Comparison of ENCODE assay signal across 14 mouse cellular contexts in genomic region chr4:155140150-155140549, GRCm38 (mm10). TPM values are rescaled to one million over a fixed set of nuclear protein-coding genes. Genes with fewer than 3 reads are reported as not detected.
A peak's percentile ranks its signal among the peaks of the same experiment; 100 is the strongest.
DNase-seq lines count a peak whose midpoint lies in the region; ATAC-seq and TF ChIP-seq lines count a peak whose summit lies in the region.
"Had no signal": no experiment of that assay in that cellular context is flagged by ENCODE, and none has a peak within 500 bp of the region (broad histone marks: within the 10 kb centered on the region; RNA-seq: fewer than 3 reads in every experiment).

No protein-coding gene starts in this region.

- H3K4me1 ChIP-seq in heart, embryonic 16.5 days (ENCODE audit: control insufficient read depth, insufficient read depth, low read length) = peaks cover 48% of the 10 kb centered on the region
- H3K4me1 ChIP-seq in lung, embryonic 15.5 days = peaks cover 48% of the 10 kb centered on the region
- peaks cover 24% of the 10 kb centered on the region for H3K4me1 ChIP-seq in stomach, postnatal 0 days (replicated peaks; ENCODE audit: control insufficient read depth, insufficient read depth)

- H3K9me3 ChIP-seq in heart, embryonic 16.5 days (replicated peaks; ENCODE audit: control insufficient read depth, low read length) = no peaks in the 10 kb centered on the region
- H3K9me3 ChIP-seq in lung, embryonic 15.5 days = no peaks in the 10 kb centered on the region
- no peaks in the 10 kb centered on the region for H3K9me3 ChIP-seq in stomach, postnatal 0 days (ENCODE audit: control insufficient read depth, low read length)
- H3K9me3 ChIP-seq: forebrain, embryonic 10.5 days; liver, embryonic 15.5 days had no signal

- WGBS in heart, embryonic 16.5 days = 55% methylated on average over 2 of the region's 2 CpGs
- WGBS in lung, embryonic 15.5 days = 77% methylated on average over 2 of the region's 2 CpGs
- 67% methylated on average over 2 of the region's 2 CpGs for WGBS in stomach, postnatal 0 days

- H3K27me3 ChIP-seq in heart, embryonic 16.5 days (ENCODE audit: control insufficient read depth, insufficient read depth, low read length) = no peaks in the 10 kb centered on the region
- H3K27me3 ChIP-seq in lung, embryonic 15.5 days = no peaks in the 10 kb centered on the region
- no peaks in the 10 kb centered on the region for H3K27me3 ChIP-seq in stomach, postnatal 0 days (ENCODE audit: control insufficient read depth, insufficient read depth, low read length)
- H3K27me3 ChIP-seq: CH12.LX; liver, embryonic 15.5 days had no signal

- DNase-seq in adrenal gland, postnatal 10 days = peak; percentile 36
- DNase-seq in adrenal gland, postnatal 14 days = no peak
- DNase-seq in heart, adult 9 months (ENCODE audit: low spot score in 2 of 2) = no peak
- DNase-seq in lung, postnatal 4 days = no peak
- no peak for DNase-seq in stomach, postnatal 0 days (ENCODE audit: low spot score)
- no peak for DNase-seq in ovary, postnatal 36 days (ENCODE audit: low spot score)
- DNase-seq: spleen, adult 18-20 months; thymus, postnatal 4 days had no signal

- no peaks in the 10 kb centered on the region for H3K36me3 ChIP-seq in heart, embryonic 16.5 days (ENCODE audit: control insufficient read depth, insufficient read depth)
- H3K36me3 ChIP-seq in lung, embryonic 15.5 days = no peaks in the 10 kb centered on the region
- no peaks in the 10 kb centered on the region for H3K36me3 ChIP-seq in stomach, postnatal 0 days (ENCODE audit: control insufficient read depth, insufficient read depth, low read length)
- H3K36me3 ChIP-seq: forebrain, embryonic 10.5 days; liver, embryonic 15.5 days had no signal

- no peak for TF ChIP-seq CTCF in stomach, postnatal 0 days (IDR thresholded peaks at IDR 0.05; ENCODE audit: low read depth)

- H3K4me3 ChIP-seq in heart, embryonic 16.5 days (ENCODE audit: low read length) = no peak overlapping the region
- no peak overlapping the region for H3K4me3 ChIP-seq in lung, embryonic 15.5 days
- H3K4me3 ChIP-seq in stomach, postnatal 0 days (ENCODE audit: low read depth, low read length) = no peak overlapping the region
- H3K4me3 ChIP-seq: forebrain, embryonic 10.5 days; liver, embryonic 15.5 days had no signal

- H3K27ac ChIP-seq in heart, embryonic 16.5 days (ENCODE audit: low read length) = peak overlapping the region; percentile 26; the same call in 1 of the 2 replicates
- H3K27ac ChIP-seq in lung, embryonic 15.5 days = peak overlapping the region; percentile 46; the same call in 1 of the 2 replicates
- peak overlapping the region; percentile 0; the same call in 1 of the 2 replicates for H3K27ac ChIP-seq in stomach, postnatal 0 days (replicated peaks)
- H3K27ac ChIP-seq: forebrain, embryonic 10.5 days; liver, embryonic 15.5 days had no signal

- H3K9ac ChIP-seq in heart, embryonic 16.5 days (ENCODE audit: low read length) = no peak overlapping the region
- H3K9ac ChIP-seq in lung, embryonic 15.5 days = no peak overlapping the region
- H3K9ac ChIP-seq in stomach, postnatal 0 days (ENCODE audit: low read length) = peak overlapping the region; percentile 9; the same call in 1 of the 2 replicates
- H3K9ac ChIP-seq: liver, embryonic 15.5 days had no signal

- no peak for TF ChIP-seq EP300 in stomach, postnatal 0 days (optimal IDR thresholded peaks at IDR 0.05)

- H3K4me2 ChIP-seq in heart, embryonic 16.5 days (ENCODE audit: low read depth, low read length) = no peak overlapping the region
- no peak overlapping the region for H3K4me2 ChIP-seq in lung, embryonic 15.5 days
- no peak overlapping the region for H3K4me2 ChIP-seq in stomach, postnatal 0 days (replicated peaks; ENCODE audit: low read depth)
- H3K4me2 ChIP-seq: liver, embryonic 15.5 days; midbrain, embryonic 11.5 days had no signal

- no peak for ATAC-seq in heart, embryonic 16.5 days (replicated peaks; ENCODE audit: extremely low read depth, insufficient read depth, low FRiP score)
- ATAC-seq in lung, embryonic 15.5 days (ENCODE audit: borderline replicate concordance, extremely low read depth, low FRiP score, low TSS enrichment) = no peak
- no peak for ATAC-seq in stomach, postnatal 0 days (ENCODE audit: low FRiP score, low TSS enrichment)

RNA-seq across cellular contexts. Expression of gene Morn1, which starts 53.8 kb away (rescaled TPM):
- total RNA-seq in adrenal gland, postnatal 10 days (2021) = 10 to 100 TPM in 1 of 2 experiments, 1 to 10 TPM in 1; 7.0 to 11.2 TPM
- 7.3 and 8.3 TPM in 2 replicates for total RNA-seq in adrenal gland, postnatal 14 days (2021)
- 1.8 and 3.0 TPM in 2 replicates for polyA plus RNA-seq in heart, embryonic 16.5 days (2015; fragmentation: Nextera tagmentation; extraction: Ambion mirVana)
- 5.9 and 7.7 TPM in 2 replicates for polyA plus RNA-seq in lung, embryonic 15.5 days (2015; fragmentation: Nextera tagmentation; extraction: Ambion mirVana)
- polyA plus RNA-seq in stomach, postnatal 0 days (2015; fragmentation: Nextera tagmentation; extraction: Ambion mirVana) = 3.2 and 3.6 TPM in 2 replicates

RNA-seq across cellular contexts. Expression of gene Rer1, which starts 54.0 kb away (rescaled TPM):
- 10 to 100 TPM; 91.2 to 93.1 TPM for total RNA-seq in adrenal gland, postnatal 10 days (2021)
- 86.9 and 97.7 TPM in 2 replicates for total RNA-seq in adrenal gland, postnatal 14 days (2021)
- 116 and 138 TPM in 2 replicates for polyA plus RNA-seq in heart, embryonic 16.5 days (2015; fragmentation: Nextera tagmentation; extraction: Ambion mirVana)
- polyA plus RNA-seq in lung, embryonic 15.5 days (2015; fragmentation: Nextera tagmentation; extraction: Ambion mirVana) = 157 and 163 TPM in 2 replicates
- 182 and 185 TPM in 2 replicates for polyA plus RNA-seq in stomach, postnatal 0 days (2015; fragmentation: Nextera tagmentation; extraction: Ambion mirVana)
